Mouse (Mus musculus) spleen, adult 2 months (tissue): Measurements from ENCODE around the gene Rnf144a. TPM values are rescaled to one million over a fixed set of nuclear protein-coding genes. Genes with fewer than 3 reads are reported as not detected.

Experiments
- DNase-seq, 2 experiments: peaks; one replicate each; pipeline versions ENCODE4 v3.0.0 to v3.0.0-alpha.2; 2012 to 2021; ENCODE audit warnings: low spot score in 2 of 2, low read depth in 1 of 2
- H3K27ac ChIP-seq: fragments of 200-500 bp; 2 replicates; pipeline ENCODE4 v1.5.1; 2012; ENCODE audit warnings: low read length, inconsistent platforms; ENCODE audit not compliant: insufficient read depth
- H3K27me3 ChIP-seq: fragments of 200-500 bp; 2 replicates; pipeline ENCODE4 v1.6.1; 2012; ENCODE audit warnings: mild to moderate bottlenecking, moderate library complexity, low read length, inconsistent platforms; ENCODE audit not compliant: control insufficient read depth, insufficient read depth
- H3K36me3 ChIP-seq: fragments of 200-500 bp; 2 replicates; pipeline ENCODE4 v1.6.1; 2012; ENCODE audit warnings: mild to moderate bottlenecking, low read length, inconsistent platforms; ENCODE audit not compliant: control insufficient read depth, insufficient read depth
- H3K4me1 ChIP-seq: fragments of 200-500 bp; 2 replicates; pipeline ENCODE4 v1.6.1; 2011; ENCODE audit warnings: inconsistent platforms; ENCODE audit not compliant: control insufficient read depth, insufficient read depth, insufficient read length
- H3K4me3 ChIP-seq: fragments of 200-500 bp; 2 replicates; pipeline ENCODE4 v1.5.1; 2011; ENCODE audit warnings: mild to moderate bottlenecking, inconsistent platforms; ENCODE audit not compliant: insufficient read depth, insufficient read length; ENCODE audit errors: extremely low read depth
- CTCF ChIP-seq: fragments of 200-500 bp; IDR thresholded peaks from 2 replicates; pipeline ENCODE4 v1.5.1; 2011; ENCODE audit warnings: mild to moderate bottlenecking, inconsistent platforms; ENCODE audit not compliant: insufficient read depth, insufficient read length, insufficient replicate concordance; ENCODE audit errors: extremely low read depth
- POLR2A ChIP-seq: fragments of 200-500 bp; IDR thresholded peaks from 2 replicates; pipeline ENCODE4 v1.6.1; 2011; ENCODE audit warnings: low read depth, low read length, inconsistent platforms
- WGBS: fragments of 180-500 bp; shearing (Covaris S2); methylation state at CpG from one replicate; pipeline ENCODE4 v1.1.7; 2018; 5-methylcytosine and 5-hydroxymethylcytosine counted together
- polyA plus RNA-seq: library from polyadenylated mRNA; depleted of rRNA; stranded (reverse); fragments of >200 nt; gene quantifications from 2 replicates; pipeline ENCODE4 v1.2.3, GENCODE M21; 2012

The Rnf144a gene
- polyA plus RNA-seq, 1 experiment: 17.7 TPM

DNA sequence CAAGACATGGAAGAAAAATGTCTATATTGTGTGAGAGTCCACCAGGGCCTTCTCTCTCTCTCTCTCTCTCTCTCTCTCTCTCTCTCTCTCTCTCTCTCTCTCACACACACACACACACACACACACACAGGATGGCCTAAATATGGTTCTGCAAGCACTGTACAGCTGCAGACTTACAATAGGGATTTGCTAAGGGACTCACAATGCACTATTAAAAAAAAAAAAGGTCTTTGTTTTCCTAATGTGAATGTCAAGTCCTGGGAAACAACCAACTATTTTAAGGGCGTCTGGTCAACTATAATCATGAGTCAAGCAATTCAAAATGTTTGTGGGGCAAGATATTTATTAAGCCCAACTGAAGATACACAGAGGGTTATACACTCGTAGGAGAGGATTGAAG, 71.9 kb downstream of the Rnf144a start:
- Histone ChIP-seq H3K27ac (no peak overlapping the region), H3K4me1 (no peaks in the 10 kb centered on the region), H3K4me3 (no peak overlapping the region), H3K27me3 (no peaks in the 10 kb centered on the region), H3K36me3 (peaks cover under 1% of the 10 kb centered on the region; the same call in 1 of the 2 replicates)
- 82% methylated on average over 2 of the region's 2 CpGs for WGBS
- DNase-seq: no peak
- TF ChIP-seq CTCF (no peak), POLR2A (no peak)

DNA sequence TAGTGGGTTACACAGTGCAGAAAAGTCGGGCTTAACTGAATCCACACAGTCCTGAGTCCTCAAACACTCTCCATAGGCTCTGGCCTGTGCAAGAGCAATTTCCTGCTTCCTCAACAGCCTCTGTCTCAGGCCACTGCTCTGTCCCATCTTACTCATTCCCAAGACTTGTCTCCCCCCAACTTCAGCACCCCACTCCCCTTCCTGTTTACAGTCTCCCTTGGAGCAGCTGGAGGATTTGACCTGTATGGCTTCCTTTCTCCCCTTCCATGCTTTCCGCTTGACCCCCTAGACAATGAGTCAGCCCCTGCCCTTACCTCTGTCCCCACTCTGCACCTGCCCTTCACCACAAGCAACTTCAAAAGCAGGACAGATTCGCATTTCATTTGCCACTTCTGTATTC, 72.4 kb downstream of the Rnf144a start:
- H3K36me3 ChIP-seq: peaks cover 3% of the 10 kb centered on the region; the same call in 1 of the 2 replicates
- no peak for DNase-seq
- H3K27ac ChIP-seq: no peak overlapping the region
- H3K4me1 ChIP-seq: no peaks in the 10 kb centered on the region
- TF ChIP-seq CTCF (no peak), POLR2A (no peak)
- H3K27me3 ChIP-seq: no peaks in the 10 kb centered on the region
- WGBS: 62% methylated on average over 3 of the region's 3 CpGs
- no peak overlapping the region for H3K4me3 ChIP-seq

GRCm38 (mm10) chr12:26342086-26342485, 73.0 kb downstream of the Rnf144a start:
- no peak for DNase-seq
- no peak overlapping the region for H3K4me3 ChIP-seq
- H3K36me3 ChIP-seq: peaks cover 3% of the 10 kb centered on the region; the same call in 1 of the 2 replicates
- H3K27ac ChIP-seq: no peak overlapping the region
- TF ChIP-seq POLR2A: no peak
- no peak for TF ChIP-seq CTCF
- no peaks in the 10 kb centered on the region for H3K27me3 ChIP-seq
- no peaks in the 10 kb centered on the region for H3K4me1 ChIP-seq
- WGBS: 78% methylated on average over 4 of the region's 4 CpGs

DNA sequence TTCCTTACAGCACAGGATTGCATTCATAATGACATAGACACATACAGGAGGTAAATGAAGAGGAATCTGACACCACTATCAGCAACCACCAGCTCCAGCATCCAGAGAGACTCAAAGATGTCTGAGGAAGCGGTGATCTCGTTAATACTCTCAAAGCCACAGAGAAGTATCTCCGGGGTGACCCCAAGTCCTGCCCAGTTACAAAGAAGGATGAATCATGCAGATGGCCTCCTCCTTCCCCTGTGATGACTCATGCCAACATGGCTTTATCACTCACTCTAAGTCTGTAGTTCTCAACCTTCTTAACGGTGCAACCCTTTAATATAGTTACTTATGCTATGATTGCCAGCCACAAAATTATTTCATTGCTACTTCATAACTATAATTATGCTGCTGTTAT, 74.4 kb downstream of the Rnf144a start:
- no peaks in the 10 kb centered on the region for H3K4me1 ChIP-seq
- H3K36me3 ChIP-seq: peaks cover 3% of the 10 kb centered on the region; the same call in 1 of the 2 replicates
- no peaks in the 10 kb centered on the region for H3K27me3 ChIP-seq
- WGBS: 79% methylated on average over 4 of the region's 4 CpGs
- H3K4me3 ChIP-seq: no peak overlapping the region
- TF ChIP-seq POLR2A: no peak
- no peak for TF ChIP-seq CTCF
- no peak overlapping the region for H3K27ac ChIP-seq
- no peak for DNase-seq

DNA sequence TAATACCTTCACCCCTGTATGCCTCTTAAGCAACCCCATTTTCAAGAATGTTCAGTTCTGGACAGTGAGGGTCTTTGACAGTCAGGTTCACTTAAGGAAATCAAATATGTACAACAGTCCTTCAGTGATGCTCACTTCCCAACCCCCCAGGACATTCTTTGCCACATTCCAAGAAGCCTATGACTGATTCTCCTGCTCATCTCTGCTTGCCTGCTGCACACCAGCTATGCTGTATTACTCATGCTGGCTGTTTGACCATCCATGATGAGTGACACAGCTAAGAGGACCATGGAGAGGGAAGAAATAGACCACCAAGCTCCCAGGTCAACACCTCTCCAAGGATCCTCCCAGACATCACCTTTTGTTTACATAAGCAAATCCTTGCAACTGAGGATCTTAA, 75.2 kb downstream of the Rnf144a start:
- TF ChIP-seq CTCF (no peak), POLR2A (no peak)
- no peak overlapping the region for H3K4me3 ChIP-seq
- H3K4me1 ChIP-seq: no peaks in the 10 kb centered on the region
- peaks cover 3% of the 10 kb centered on the region; the same call in 1 of the 2 replicates for H3K36me3 ChIP-seq
- DNase-seq: no peak
- H3K27me3 ChIP-seq: no peaks in the 10 kb centered on the region
- no peak overlapping the region for H3K27ac ChIP-seq

DNA sequence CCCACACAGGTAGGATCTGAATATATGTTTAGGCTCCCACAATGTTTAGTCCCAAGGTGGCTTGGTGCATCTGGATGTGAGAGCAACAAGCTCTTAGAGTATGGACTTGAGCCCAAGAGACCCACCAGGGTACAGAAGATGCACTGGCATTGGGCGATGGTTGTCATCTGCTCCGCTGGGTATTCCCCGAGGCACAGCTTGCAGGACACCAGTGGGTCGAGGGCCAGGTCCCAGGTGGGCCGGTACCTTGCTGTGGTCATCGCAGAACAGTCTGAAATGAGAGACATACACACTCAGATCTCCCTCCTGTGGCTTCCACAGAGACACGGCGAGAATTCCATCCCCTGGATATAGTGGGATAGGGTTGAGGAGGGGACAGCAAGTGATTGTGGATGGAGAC, 75.9 kb downstream of the Rnf144a start:
- no peaks in the 10 kb centered on the region for H3K4me1 ChIP-seq
- 95% methylated on average over 8 of the region's 8 CpGs for WGBS
- TF ChIP-seq CTCF (no peak), POLR2A (no peak)
- no peak overlapping the region for H3K27ac ChIP-seq
- H3K4me3 ChIP-seq: no peak overlapping the region
- DNase-seq: no peak
- peaks cover 3% of the 10 kb centered on the region; the same call in 1 of the 2 replicates for H3K36me3 ChIP-seq
- H3K27me3 ChIP-seq: no peaks in the 10 kb centered on the region

- no peak overlapping the region for H3K4me3 ChIP-seq
- no peak overlapping the region for H3K27ac ChIP-seq
- WGBS: 88% methylated on average over 1 of the region's 1 CpGs
- no peak for DNase-seq
- H3K4me1 ChIP-seq: no peaks in the 10 kb centered on the region
- TF ChIP-seq POLR2A: no peak
- TF ChIP-seq CTCF: no peak
- H3K27me3 ChIP-seq: no peaks in the 10 kb centered on the region
- H3K36me3 ChIP-seq: peaks cover 3% of the 10 kb centered on the region; the same call in 1 of the 2 replicates
Observed at GRCm38 (mm10) chr12:26333678-26334077, 81.4 kb downstream of the Rnf144a start.
